Mouse (Mus musculus): ENCODE measurements at regions not wholly inside any gene's neighbourhood (a gene's known extent, or its start where the extent isn't known, plus 50 kb on each side); places are given as distances from the start of the nearest gene placed in this dataset.

- Histone ChIP-seq H3K27me3 (replicated peaks; ENCODE audit: control insufficient read depth, insufficient read depth, low read length) (no peaks in the 10 kb centered on the region), H3K4me2 (ENCODE audit: low read length) (no peak overlapping the region), H3K4me3 (ENCODE audit: low read length) (no peak overlapping the region), H3K36me3 (ENCODE audit: control insufficient read depth, insufficient read depth, low read length) (no peaks in the 10 kb centered on the region), H3K27ac (ENCODE audit: low read depth, low read length) (no peak overlapping the region), H3K9ac (ENCODE audit: low read depth, low read length) (no peak overlapping the region), H3K9me3 (ENCODE audit: control insufficient read depth, low read length) (no peaks in the 10 kb centered on the region), H3K4me1 (ENCODE audit: control insufficient read depth, insufficient read depth, low read depth, low read length) (no peaks in the 10 kb centered on the region)
- ATAC-seq: no peak
- WGBS: 76% methylated on average over 5 of the region's 5 CpGs
Measured at GRCm38 (mm10) chr14:98891252-98891947, 102.7 kb downstream of the Rpl36a-ps1 start.

DNA sequence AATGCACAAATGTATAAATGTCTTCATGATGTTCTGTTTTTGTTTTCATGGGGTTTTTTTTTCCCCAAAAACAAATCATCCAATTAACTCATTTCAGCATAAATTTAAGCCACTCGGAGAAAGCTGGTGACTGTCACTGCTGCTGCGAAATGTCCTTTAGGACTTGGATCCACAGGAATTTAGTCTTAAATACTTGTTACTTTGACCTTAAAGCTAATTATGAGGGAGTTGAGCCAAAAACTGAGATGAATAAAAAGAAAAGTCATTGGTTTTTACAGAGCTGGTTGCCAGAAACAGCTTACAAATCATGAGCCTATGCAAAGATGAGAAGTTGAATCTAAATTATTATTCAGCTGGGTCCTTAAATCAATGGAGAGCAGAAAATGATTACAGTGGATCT lies 106.5 kb downstream of the Rpl36a-ps1 start:
- no peak overlapping the region for H3K27ac ChIP-seq (ENCODE audit: low read depth, low read length)
- H3K9ac ChIP-seq (ENCODE audit: low read depth, low read length): no peak overlapping the region
- no peak for ATAC-seq
- WGBS: 78% methylated on average over 2 of the region's 2 CpGs
- H3K9me3 ChIP-seq (ENCODE audit: control insufficient read depth, low read length): no peaks in the 10 kb centered on the region
- H3K4me2 ChIP-seq (ENCODE audit: low read length): no peak overlapping the region
- H3K4me1 ChIP-seq (ENCODE audit: control insufficient read depth, insufficient read depth, low read depth, low read length): no peaks in the 10 kb centered on the region
- H3K36me3 ChIP-seq (ENCODE audit: control insufficient read depth, insufficient read depth, low read length): no peaks in the 10 kb centered on the region
- no peak overlapping the region for H3K4me3 ChIP-seq (ENCODE audit: low read length)
- H3K27me3 ChIP-seq (replicated peaks; ENCODE audit: control insufficient read depth, insufficient read depth, low read length): no peaks in the 10 kb centered on the region

- Histone ChIP-seq H3K4me1 (ENCODE audit: control insufficient read depth, insufficient read depth, low read depth, low read length) (no peaks in the 10 kb centered on the region), H3K9ac (ENCODE audit: low read depth, low read length) (no peak overlapping the region)
- 8% methylated on average over 1 of the region's 1 CpGs for WGBS
Measured at GRCm38 (mm10) chr14:98886982-98887381, 107.1 kb downstream of the Rpl36a-ps1 start.

GRCm38 (mm10) chr14:98882586-98882985 lies 111.5 kb downstream of the Rpl36a-ps1 start:
- H3K4me2 ChIP-seq (ENCODE audit: low read length): no peak overlapping the region
- no peak overlapping the region for H3K27ac ChIP-seq (ENCODE audit: low read depth, low read length)
- no peaks in the 10 kb centered on the region for H3K4me1 ChIP-seq (ENCODE audit: control insufficient read depth, insufficient read depth, low read depth, low read length)
- H3K4me3 ChIP-seq (ENCODE audit: low read length): no peak overlapping the region
- no peak for ATAC-seq
- H3K9me3 ChIP-seq (ENCODE audit: control insufficient read depth, low read length): no peaks in the 10 kb centered on the region
- WGBS: 91% methylated on average over 10 of the region's 10 CpGs
- H3K27me3 ChIP-seq (replicated peaks; ENCODE audit: control insufficient read depth, insufficient read depth, low read length): no peaks in the 10 kb centered on the region
- no peak overlapping the region for H3K9ac ChIP-seq (ENCODE audit: low read depth, low read length)
- no peaks in the 10 kb centered on the region for H3K36me3 ChIP-seq (ENCODE audit: control insufficient read depth, insufficient read depth, low read length)

More at GRCm38 (mm10) chr14:98886982-98887381, 107.1 kb downstream of the Rpl36a-ps1 start:
- Histone ChIP-seq H3K9me3 (ENCODE audit: control insufficient read depth, low read length) (no peaks in the 10 kb centered on the region), H3K4me2 (ENCODE audit: low read length) (no peak overlapping the region), H3K27ac (ENCODE audit: low read depth, low read length) (no peak overlapping the region), H3K4me3 (ENCODE audit: low read length) (no peak overlapping the region), H3K36me3 (ENCODE audit: control insufficient read depth, insufficient read depth, low read length) (no peaks in the 10 kb centered on the region), H3K27me3 (replicated peaks; ENCODE audit: control insufficient read depth, insufficient read depth, low read length) (no peaks in the 10 kb centered on the region)
- ATAC-seq: no peak

- no peaks in the 10 kb centered on the region for H3K27me3 ChIP-seq (replicated peaks; ENCODE audit: control insufficient read depth, insufficient read depth, low read length)
- 84% methylated on average over 3 of the region's 3 CpGs for WGBS
- no peak overlapping the region for H3K9ac ChIP-seq (ENCODE audit: low read depth, low read length)
- H3K4me1 ChIP-seq (ENCODE audit: control insufficient read depth, insufficient read depth, low read depth, low read length): no peaks in the 10 kb centered on the region
- ATAC-seq: no peak
- no peak overlapping the region for H3K4me2 ChIP-seq (ENCODE audit: low read length)
- H3K9me3 ChIP-seq (ENCODE audit: control insufficient read depth, low read length): no peaks in the 10 kb centered on the region
- no peak overlapping the region for H3K4me3 ChIP-seq (ENCODE audit: low read length)
- no peaks in the 10 kb centered on the region for H3K36me3 ChIP-seq (ENCODE audit: control insufficient read depth, insufficient read depth, low read length)
- no peak overlapping the region for H3K27ac ChIP-seq (ENCODE audit: low read depth, low read length)
Measured at GRCm38 (mm10) chr14:98877956-98878355, 116.2 kb downstream of the Rpl36a-ps1 start.

DNA sequence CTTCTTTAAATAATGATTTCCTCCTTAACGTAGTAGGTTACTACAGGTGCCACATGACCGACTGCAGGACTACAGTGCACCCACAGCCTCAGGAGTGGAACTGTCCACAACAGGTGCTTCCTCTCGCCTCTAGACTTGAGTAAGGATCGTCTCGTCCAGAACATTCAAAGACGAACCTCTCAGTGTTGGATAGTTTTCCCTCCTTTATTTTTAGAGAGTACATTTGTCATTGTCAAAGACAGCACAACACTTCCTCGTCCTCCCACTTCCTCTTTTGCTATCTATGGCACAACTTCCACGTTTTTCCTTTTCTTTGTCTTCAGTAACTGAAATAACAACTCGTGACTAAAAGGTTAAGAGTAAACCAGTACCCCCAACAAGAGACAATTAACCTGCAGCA lies 120.7 kb downstream of the Rpl36a-ps1 start:
- H3K36me3 ChIP-seq (ENCODE audit: control insufficient read depth, insufficient read depth, low read length): no peaks in the 10 kb centered on the region
- no peaks in the 10 kb centered on the region for H3K9me3 ChIP-seq (ENCODE audit: control insufficient read depth, low read length)
- no peak overlapping the region for H3K27ac ChIP-seq (ENCODE audit: low read depth, low read length)
- no peak overlapping the region for H3K4me2 ChIP-seq (ENCODE audit: low read length)
- no peaks in the 10 kb centered on the region for H3K27me3 ChIP-seq (replicated peaks; ENCODE audit: control insufficient read depth, insufficient read depth, low read length)
- ATAC-seq: no peak
- H3K9ac ChIP-seq (ENCODE audit: low read depth, low read length): no peak overlapping the region
- no peak overlapping the region for H3K4me3 ChIP-seq (ENCODE audit: low read length)
- H3K4me1 ChIP-seq (ENCODE audit: control insufficient read depth, insufficient read depth, low read depth, low read length): no peaks in the 10 kb centered on the region
- 84% methylated on average over 9 of the region's 9 CpGs for WGBS

DNA sequence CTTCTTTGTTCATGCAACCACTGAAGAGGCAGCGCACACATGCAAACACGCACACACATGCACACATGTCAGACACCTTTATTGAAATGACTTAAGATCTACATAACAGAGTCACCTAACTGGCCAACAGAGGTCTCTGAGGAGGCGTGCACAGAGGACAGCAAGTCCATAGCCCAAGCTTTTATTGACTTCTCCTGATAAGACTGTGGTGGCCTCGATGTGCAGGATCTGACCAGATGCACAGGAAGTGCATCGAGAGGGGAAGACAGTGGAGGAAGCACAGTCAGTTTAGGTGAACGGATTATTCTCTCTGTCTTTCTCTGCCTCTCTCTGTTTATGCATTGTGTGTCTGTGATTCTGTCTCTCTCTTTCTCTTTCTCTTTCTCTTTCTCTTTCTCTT lies 124.2 kb downstream of the Rpl36a-ps1 start:
- H3K4me1 ChIP-seq (ENCODE audit: control insufficient read depth, insufficient read depth, low read depth, low read length): no peaks in the 10 kb centered on the region
- H3K27me3 ChIP-seq (replicated peaks; ENCODE audit: control insufficient read depth, insufficient read depth, low read length): no peaks in the 10 kb centered on the region
- H3K4me2 ChIP-seq (ENCODE audit: low read length): no peak overlapping the region
- ATAC-seq: no peak
- no peak overlapping the region for H3K4me3 ChIP-seq (ENCODE audit: low read length)
- H3K36me3 ChIP-seq (ENCODE audit: control insufficient read depth, insufficient read depth, low read length): no peaks in the 10 kb centered on the region
- H3K27ac ChIP-seq (ENCODE audit: low read depth, low read length): no peak overlapping the region
- no peak overlapping the region for H3K9ac ChIP-seq (ENCODE audit: low read depth, low read length)
- WGBS: 93% methylated on average over 6 of the region's 6 CpGs
- no peaks in the 10 kb centered on the region for H3K9me3 ChIP-seq (ENCODE audit: control insufficient read depth, low read length)

GRCm38 (mm10) chr14:98866880-98867279 lies 127.2 kb downstream of the Rpl36a-ps1 start:
- ATAC-seq: no peak
- no peak overlapping the region for H3K4me2 ChIP-seq (ENCODE audit: low read length)
- no peaks in the 10 kb centered on the region for H3K9me3 ChIP-seq (ENCODE audit: control insufficient read depth, low read length)
- no peaks in the 10 kb centered on the region for H3K27me3 ChIP-seq (replicated peaks; ENCODE audit: control insufficient read depth, insufficient read depth, low read length)
- H3K36me3 ChIP-seq (ENCODE audit: control insufficient read depth, insufficient read depth, low read length): no peaks in the 10 kb centered on the region
- no peak overlapping the region for H3K4me3 ChIP-seq (ENCODE audit: low read length)
- H3K4me1 ChIP-seq (ENCODE audit: control insufficient read depth, insufficient read depth, low read depth, low read length): no peaks in the 10 kb centered on the region
- no peak overlapping the region for H3K9ac ChIP-seq (ENCODE audit: low read depth, low read length)
- H3K27ac ChIP-seq (ENCODE audit: low read depth, low read length): no peak overlapping the region

DNA sequence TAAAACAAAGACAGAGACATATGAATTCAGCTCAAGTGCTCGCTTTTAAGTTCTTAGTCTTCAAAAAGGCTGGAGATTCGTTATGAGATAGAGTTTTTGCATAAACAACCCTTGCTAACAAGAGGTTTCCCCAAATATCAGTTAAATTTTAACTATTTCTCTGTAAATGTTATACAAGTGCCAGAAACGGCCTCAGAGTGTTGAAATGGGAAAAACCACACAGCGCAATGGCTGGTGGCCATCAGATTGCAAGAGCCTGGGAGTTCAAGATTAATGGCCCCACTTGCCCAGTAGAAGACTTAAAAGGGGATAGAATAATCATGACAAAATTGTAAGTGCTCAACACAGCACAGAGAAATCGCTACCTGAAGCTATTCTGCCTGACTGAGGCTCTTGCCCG lies 130.1 kb downstream of the Rpl36a-ps1 start:
- no peaks in the 10 kb centered on the region for H3K4me1 ChIP-seq (ENCODE audit: control insufficient read depth, insufficient read depth, low read depth, low read length)
- ATAC-seq: no peak
- H3K36me3 ChIP-seq (ENCODE audit: control insufficient read depth, insufficient read depth, low read length): no peaks in the 10 kb centered on the region
- no peak overlapping the region for H3K9ac ChIP-seq (ENCODE audit: low read depth, low read length)
- no peak overlapping the region for H3K27ac ChIP-seq (ENCODE audit: low read depth, low read length)
- no peaks in the 10 kb centered on the region for H3K9me3 ChIP-seq (ENCODE audit: control insufficient read depth, low read length)
- WGBS: 89% methylated on average over 6 of the region's 6 CpGs
- H3K27me3 ChIP-seq (replicated peaks; ENCODE audit: control insufficient read depth, insufficient read depth, low read length): no peaks in the 10 kb centered on the region
- no peak overlapping the region for H3K4me3 ChIP-seq (ENCODE audit: low read length)
- no peak overlapping the region for H3K4me2 ChIP-seq (ENCODE audit: low read length)

DNA sequence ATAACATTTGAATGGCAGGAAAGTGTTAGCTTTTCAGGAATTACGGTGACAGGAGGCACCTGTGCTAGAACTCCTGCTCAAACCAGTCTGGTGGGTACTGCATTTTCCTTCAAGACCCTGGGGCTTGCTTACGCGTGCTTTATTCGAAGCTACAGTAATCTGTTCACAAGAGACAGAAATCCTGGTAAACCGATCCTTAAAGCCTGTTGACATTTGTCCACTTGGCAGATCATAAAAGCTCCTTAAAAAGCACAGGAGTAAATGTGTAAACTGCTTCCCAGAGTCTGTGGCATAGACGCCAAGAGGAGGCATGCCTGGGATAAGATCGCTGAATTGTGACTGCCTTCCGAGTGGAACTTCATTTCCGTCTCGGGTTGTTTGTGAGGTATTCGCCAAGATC lies 130.5 kb downstream of the Rpl36a-ps1 start:
- Histone ChIP-seq H3K27me3 (replicated peaks; ENCODE audit: control insufficient read depth, insufficient read depth, low read length) (no peaks in the 10 kb centered on the region), H3K9me3 (ENCODE audit: control insufficient read depth, low read length) (no peaks in the 10 kb centered on the region), H3K4me1 (ENCODE audit: control insufficient read depth, insufficient read depth, low read depth, low read length) (no peaks in the 10 kb centered on the region), H3K4me2 (ENCODE audit: low read length) (no peak overlapping the region), H3K9ac (ENCODE audit: low read depth, low read length) (no peak overlapping the region), H3K4me3 (ENCODE audit: low read length) (no peak overlapping the region), H3K36me3 (ENCODE audit: control insufficient read depth, insufficient read depth, low read length) (no peaks in the 10 kb centered on the region), H3K27ac (ENCODE audit: low read depth, low read length) (no peak overlapping the region)
- ATAC-seq: no peak
- 76% methylated on average over 11 of the region's 11 CpGs for WGBS
